Mouse (Mus musculus) thymus, adult 2 months (tissue): ENCODE data around the gene 1600002K03Rik. TPM values are rescaled to one million over a fixed set of nuclear protein-coding genes. Genes with fewer than 3 reads are reported as not detected.

Experiments used
- DNase-seq: peaks from one replicate; pipeline ENCODE4 v3.0.0; 2021
- H3K27ac ChIP-seq: fragments of 200-500 bp; 2 replicates; pipeline ENCODE4 v1.5.1; 2012; ENCODE audit warnings: low read length, control low read depth; ENCODE audit not compliant: control insufficient read depth, insufficient read depth
- H3K27me3 ChIP-seq: fragments of 200-500 bp; 2 replicates; pipeline ENCODE4 v1.6.1; 2012; ENCODE audit warnings: mild to moderate bottlenecking, low read length, moderate library complexity, mixed read lengths; ENCODE audit not compliant: control insufficient read depth, insufficient read depth
- H3K36me3 ChIP-seq: fragments of 200-500 bp; 2 replicates; pipeline ENCODE4 v1.6.1; 2012; ENCODE audit warnings: mild to moderate bottlenecking, low read length, moderate library complexity; ENCODE audit not compliant: control insufficient read depth, insufficient read depth
- H3K4me1 ChIP-seq: fragments of 200-500 bp; replicated peaks from 2 replicates; pipeline ENCODE4 v1.6.1; 2012; ENCODE audit warnings: low read length; ENCODE audit not compliant: control insufficient read depth, insufficient read depth
- H3K4me3 ChIP-seq: fragments of 200-500 bp; 2 replicates; pipeline ENCODE4 v1.5.1; 2012; ENCODE audit warnings: mild to moderate bottlenecking, low read length, control low read depth, moderate library complexity; ENCODE audit not compliant: control insufficient read depth, insufficient read depth
- CTCF ChIP-seq: fragments of 200-500 bp; IDR thresholded peaks from 2 replicates; pipeline ENCODE4 v1.5.1; 2012; ENCODE audit warnings: mild to moderate bottlenecking, control low read depth, low read length, moderate library complexity, borderline replicate concordance; ENCODE audit not compliant: control insufficient read depth, poor library complexity, insufficient read depth; ENCODE audit errors: extremely low read depth
- POLR2A ChIP-seq: fragments of 200-500 bp; IDR thresholded peaks from 2 replicates; pipeline ENCODE4 v1.6.1; 2012; ENCODE audit warnings: mild to moderate bottlenecking, low read length, control low read depth, moderate library complexity; ENCODE audit not compliant: control insufficient read depth, poor library complexity, insufficient read depth; ENCODE audit errors: extremely low read depth
- WGBS: fragments of 180-500 bp; shearing (Covaris S2); methylation state at CpG from one replicate; pipeline ENCODE4 v1.1.7; 2018; 5-methylcytosine and 5-hydroxymethylcytosine counted together
- polyA plus RNA-seq: library from polyadenylated mRNA; depleted of rRNA; stranded (reverse); fragments of >200 nt; gene quantifications from 2 replicates; pipeline ENCODE4 v1.2.3, GENCODE M21; 2012

1600002K03Rik gene
- polyA plus RNA-seq, 1 experiment: 14.8 TPM

- peak within 1 kb of the TSS; percentile 83 for H3K27ac ChIP-seq
- no peak for TF ChIP-seq CTCF
- no peak for TF ChIP-seq POLR2A
- WGBS: 86% methylated on average over 10 of the region's 10 CpGs
- no peaks in the 10 kb centered on the region for H3K36me3 ChIP-seq
- peak within 1 kb of the TSS; percentile 36 for H3K4me3 ChIP-seq
- DNase-seq: no peak
- peaks cover 40% of the 10 kb centered on the region for H3K4me1 ChIP-seq
- H3K27me3 ChIP-seq: no peaks in the 10 kb centered on the region; the same call in 1 of the 2 replicates
These were observed 32.1 kb upstream of the 1600002K03Rik start, which contains the start of gene Cbarp for GRCm38 (mm10) chr10:80140666-80141035. TSS of gene Cbarp (minus strand) at chr10:80140835.

- peak overlapping the region; percentile 36 for H3K4me3 ChIP-seq
- peak overlapping the region; percentile 83 for H3K27ac ChIP-seq
- H3K36me3 ChIP-seq: no peaks in the 10 kb centered on the region
- H3K4me1 ChIP-seq: peaks cover 40% of the 10 kb centered on the region
- H3K27me3 ChIP-seq: no peaks in the 10 kb centered on the region; the same call in 1 of the 2 replicates
- DNase-seq: peak; percentile 96
- under 1% methylated on average over 29 of the region's 29 CpGs for WGBS
- TF ChIP-seq CTCF (peak; percentile 69; the same call in 1 of the 2 replicates), POLR2A (peak; percentile 71)
These were observed 31.5 kb upstream of the 1600002K03Rik start for GRCm38 (mm10) chr10:80141243-80141642.

GRCm38 (mm10) chr10:80141786-80142529, 30.8 kb upstream of the 1600002K03Rik start:
- DNase-seq: peak; percentile 94
- peaks cover 36% of the 10 kb centered on the region for H3K4me1 ChIP-seq
- WGBS: under 1% methylated on average over 43 of the region's 43 CpGs
- peak; percentile 63; the same call in 1 of the 2 replicates for TF ChIP-seq POLR2A
- 0 out of 2 replicates have a peak, but pooled peaks have one; percentile 48 for TF ChIP-seq CTCF
- no peaks in the 10 kb centered on the region for H3K36me3 ChIP-seq
- H3K4me3 ChIP-seq: peak overlapping the region; percentile 93
- H3K27ac ChIP-seq: peak overlapping the region; percentile 9; the same call in 1 of the 2 replicates
- H3K27me3 ChIP-seq: no peaks in the 10 kb centered on the region; the same call in 1 of the 2 replicates

GRCm38 (mm10) chr10:80142530-80142925, 30.2 kb upstream of the 1600002K03Rik start:
- Histone ChIP-seq H3K4me3 (peak overlapping the region; percentile 93), H3K4me1 (peaks cover 35% of the 10 kb centered on the region), H3K27ac (no peak overlapping the region), H3K27me3 (no peaks in the 10 kb centered on the region; the same call in 1 of the 2 replicates), H3K36me3 (no peaks in the 10 kb centered on the region)
- TF ChIP-seq CTCF: no peak
- no peak for TF ChIP-seq POLR2A
- no peak for DNase-seq
- 1% methylated on average over 15 of the region's 15 CpGs for WGBS

GRCm38 (mm10) chr10:80143664-80144063, 29.1 kb upstream of the 1600002K03Rik start:
- Histone ChIP-seq H3K4me3 (no peak overlapping the region), H3K36me3 (no peaks in the 10 kb centered on the region), H3K27me3 (no peaks in the 10 kb centered on the region; the same call in 1 of the 2 replicates), H3K27ac (no peak overlapping the region), H3K4me1 (peaks cover 33% of the 10 kb centered on the region)
- DNase-seq: no peak
- 96% methylated on average over 7 of the region's 7 CpGs for WGBS
- TF ChIP-seq CTCF (no peak), POLR2A (no peak)

- TF ChIP-seq CTCF: no peak
- no peak for TF ChIP-seq POLR2A
- DNase-seq: peak; percentile 5
- Histone ChIP-seq H3K36me3 (no peaks in the 10 kb centered on the region), H3K4me3 (no peak overlapping the region), H3K27ac (no peak overlapping the region), H3K4me1 (peaks cover 29% of the 10 kb centered on the region), H3K27me3 (no peaks in the 10 kb centered on the region)
- 95% methylated on average over 12 of the region's 12 CpGs for WGBS
These were observed 28.6 kb upstream of the 1600002K03Rik start for GRCm38 (mm10) chr10:80144159-80144558.
